Mouse (Mus musculus) intestine, embryonic 14.5 days (tissue): ENCODE data around the gene Hsf2bp. TPM values are rescaled to one million over a fixed set of nuclear protein-coding genes. Genes with fewer than 3 reads are reported as not detected.
A peak's percentile ranks its signal among the peaks of the same experiment; 100 is the strongest.

Experiments
- ATAC-seq: fragments of 200-750 bp; cut with Nextera tagmentation; replicated peaks from 2 replicates; pipeline ENCODE4 v1.8.0; 2017; ENCODE audit warnings: low read depth, moderate number of reproducible peaks, moderate TSS enrichment, moderate library complexity; ENCODE audit not compliant: low FRiP score, low TSS enrichment
- DNase-seq: peaks from one replicate; pipeline ENCODE4 v3.0.0-alpha.2; 2018; ENCODE audit warnings: low spot score
- H3K27ac ChIP-seq: fragments of 300-500 bp; sonication (generic); 2 replicates; pipeline ENCODE4 v1.5.1; 2014; ENCODE audit warnings: low read depth, mild to moderate bottlenecking, control low read depth
- H3K27me3 ChIP-seq: fragments of 300-500 bp; sonication (generic); replicated peaks from 2 replicates; pipeline ENCODE4 v1.6.1; 2014; ENCODE audit warnings: low read length, control low read depth; ENCODE audit not compliant: control insufficient read depth, insufficient read depth
- H3K36me3 ChIP-seq: fragments of 300-500 bp; sonication (generic); 2 replicates; pipeline ENCODE4 v1.6.1; 2014; ENCODE audit warnings: low read length, control low read depth; ENCODE audit not compliant: control insufficient read depth, insufficient read depth
- H3K4me1 ChIP-seq: fragments of 300-500 bp; sonication (generic); replicated peaks from 2 replicates; pipeline ENCODE4 v1.6.1; 2014; ENCODE audit warnings: low read length, control low read depth, mixed read lengths; ENCODE audit not compliant: control insufficient read depth, insufficient read depth
- H3K4me2 ChIP-seq: fragments of 300-500 bp; sonication (generic); 2 replicates; pipeline ENCODE4 v1.6.1; 2014; ENCODE audit warnings: low read length
- H3K4me3 ChIP-seq: fragments of 300-500 bp; sonication (generic); 2 replicates; pipeline ENCODE4 v1.5.1; 2014; ENCODE audit warnings: low read depth, low read length, control low read depth, mixed read lengths
- H3K9ac ChIP-seq: fragments of 300-500 bp; sonication (generic); 2 replicates; pipeline ENCODE4 v1.6.1; 2014; ENCODE audit warnings: mild to moderate bottlenecking, low read length
- H3K9me3 ChIP-seq: fragments of 300-500 bp; sonication (generic); 2 replicates; pipeline ENCODE4 v1.6.1; 2016; ENCODE audit warnings: low read length, control low read depth; ENCODE audit not compliant: control insufficient read depth
- WGBS: fragments of 180-500 bp; shearing (Covaris S2); extraction: QIAGEN DNeasy Blood & Tissue Kit; methylation state at CpG from one replicate; pipeline ENCODE4 v1.1.7; 2014; 5-methylcytosine and 5-hydroxymethylcytosine counted together
- polyA plus RNA-seq: library from polyadenylated mRNA; unstranded; fragments of >200 nt; fragmentation: Nextera tagmentation; extraction: Ambion mirVana; gene quantifications from 2 replicates; pipeline ENCODE4 v1.2.1, GENCODE M21; 2014

Hsf2bp gene
- polyA plus RNA-seq, 1 experiment from 2014 or later = 0.39 TPM

DNA sequence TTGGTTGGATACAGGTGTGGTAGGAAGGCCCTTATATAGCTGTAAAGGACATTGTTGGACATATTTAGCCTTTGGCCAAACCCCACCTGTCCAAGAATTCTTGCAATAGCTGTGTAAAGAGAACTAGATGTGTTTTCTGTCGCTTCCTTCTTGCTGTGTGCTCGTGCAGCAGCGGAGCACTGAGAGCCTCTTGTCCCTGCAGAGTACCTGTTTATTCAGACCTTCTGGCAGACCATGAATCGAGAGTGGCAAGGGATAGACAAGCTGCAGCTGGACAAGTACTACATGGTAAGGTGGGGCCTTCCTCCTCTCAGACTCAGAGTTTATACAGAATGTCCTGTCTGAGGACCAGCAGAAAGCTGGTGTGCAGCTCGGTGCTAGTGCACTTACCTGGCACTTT is 12.2 kb upstream of the Hsf2bp start:
- H3K9me3 ChIP-seq = no peaks in the 10 kb centered on the region

DNA sequence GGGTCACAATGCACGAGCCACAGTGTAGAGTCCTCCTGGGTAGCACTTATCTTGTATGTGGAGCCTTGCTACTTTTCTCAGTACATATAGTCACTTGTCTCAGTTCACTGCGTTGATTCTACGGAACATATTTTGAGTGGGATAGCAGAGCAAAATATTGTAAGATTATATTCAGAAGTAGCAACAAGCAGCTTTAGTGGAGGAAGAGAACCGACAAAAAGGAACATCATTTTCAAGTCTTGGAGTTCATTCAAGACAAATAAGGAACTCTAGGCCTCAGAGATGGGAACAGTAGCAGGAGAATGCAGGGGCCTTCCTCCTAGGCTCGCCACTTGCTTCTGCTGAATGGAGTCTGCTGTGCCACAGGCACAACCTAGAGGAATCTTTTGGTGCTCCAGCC is 10.4 kb upstream of the Hsf2bp start:
- Histone ChIP-seq H3K4me2 (no peak overlapping the region), H3K27me3 (no peaks in the 10 kb centered on the region), H3K4me3 (no peak overlapping the region), H3K27ac (no peak overlapping the region), H3K36me3 (peaks cover 54% of the 10 kb centered on the region), H3K4me1 (no peaks in the 10 kb centered on the region), H3K9ac (no peak overlapping the region), H3K9me3 (no peaks in the 10 kb centered on the region)
- DNase-seq = no peak
- WGBS = 89% methylated on average over 5 of the region's 5 CpGs
- no peak for ATAC-seq

More for the DNA sequence above, 12.2 kb upstream of the Hsf2bp start:
- Histone ChIP-seq H3K9ac (no peak overlapping the region), H3K27me3 (no peaks in the 10 kb centered on the region), H3K4me1 (no peaks in the 10 kb centered on the region), H3K4me3 (no peak overlapping the region), H3K27ac (no peak overlapping the region), H3K4me2 (no peak overlapping the region), H3K36me3 (peaks cover 73% of the 10 kb centered on the region)
- 63% methylated on average over 5 of the region's 5 CpGs for WGBS
- ATAC-seq = no peak
- no peak for DNase-seq

DNA sequence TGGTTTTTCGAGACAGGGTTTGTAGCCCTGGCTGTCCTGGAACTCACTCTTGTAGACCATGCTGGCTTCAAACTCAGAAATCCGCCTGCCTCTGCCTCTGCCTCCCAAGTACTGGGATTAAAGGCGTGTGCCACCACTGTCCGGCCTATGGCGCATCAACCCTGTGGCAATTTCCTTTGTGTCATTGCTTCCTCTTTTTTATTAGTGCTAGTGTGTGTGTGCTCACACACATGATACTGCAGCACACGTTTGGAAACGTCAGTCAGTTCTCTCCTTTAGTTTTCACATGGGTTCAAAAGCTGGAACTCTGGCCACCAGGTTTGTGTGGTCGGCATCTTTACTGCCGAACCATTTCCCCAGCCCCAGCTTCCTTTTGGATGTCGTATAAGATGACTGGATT is 4.1 kb upstream of the Hsf2bp start:
- Histone ChIP-seq H3K4me2 (no peak overlapping the region), H3K9ac (no peak overlapping the region), H3K36me3 (0 out of 2 replicates have a peak, but pooled peaks cover 4% of the 10 kb centered on the region), H3K4me3 (no peak overlapping the region), H3K27me3 (no peaks in the 10 kb centered on the region), H3K27ac (no peak overlapping the region), H3K9me3 (no peaks in the 10 kb centered on the region), H3K4me1 (peaks cover 16% of the 10 kb centered on the region)
- DNase-seq = no peak
- ATAC-seq = no peak
- 84% methylated on average over 10 of the region's 10 CpGs for WGBS

DNA sequence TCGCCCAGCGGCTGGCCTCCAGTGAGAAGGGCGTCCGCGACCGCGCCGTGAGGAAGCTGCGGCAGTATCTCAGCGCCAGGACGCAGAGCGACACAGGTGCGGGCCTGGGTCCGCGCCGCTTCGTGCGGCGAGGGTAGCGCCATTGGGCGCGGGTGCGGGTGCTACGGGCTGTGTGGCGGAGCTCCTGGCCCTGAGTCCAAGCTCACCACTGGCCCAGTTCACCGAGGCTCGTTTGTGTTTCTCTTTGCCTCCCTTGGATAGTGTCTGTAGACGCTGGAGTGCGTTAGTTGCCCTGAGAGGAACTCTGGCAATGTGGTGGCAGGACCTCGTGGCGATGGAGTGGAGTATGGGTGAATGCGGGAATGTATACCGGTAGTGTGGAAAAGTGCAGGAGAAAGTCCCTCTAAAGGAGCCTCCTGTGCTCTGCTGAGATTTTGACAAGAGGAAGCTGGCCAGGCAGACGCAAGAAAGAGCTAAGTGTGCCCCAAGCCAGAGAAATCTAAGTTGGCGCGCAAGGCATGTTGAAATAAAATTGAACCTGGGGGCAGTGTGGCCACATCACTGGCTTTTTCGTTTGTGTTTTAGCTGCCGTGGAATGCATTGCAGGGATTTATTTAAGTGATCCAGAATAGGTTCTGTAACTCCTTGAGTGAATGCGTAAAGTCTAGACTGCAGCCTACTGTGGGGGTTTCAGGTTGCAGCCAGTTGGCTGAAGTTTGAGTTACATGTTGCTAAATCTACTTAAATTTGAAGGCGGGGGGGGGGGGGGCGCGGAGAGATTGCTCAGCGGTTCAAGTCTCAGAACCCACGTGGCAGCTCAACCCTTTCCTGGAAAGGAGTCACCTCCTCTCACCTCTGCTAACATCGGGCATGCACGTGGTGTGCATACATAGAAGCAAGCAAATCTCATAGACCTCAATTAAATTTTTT is 625 bp upstream of the Hsf2bp start:
- peak overlapping the region; percentile 60 for H3K9ac ChIP-seq
- DNase-seq = peak; percentile 82
- peak overlapping the region; percentile 84; the same call in 1 of the 2 replicates for H3K27ac ChIP-seq
- under 1% methylated on average over 46 of the region's 46 CpGs for WGBS
- peak overlapping the region; percentile 74 for H3K4me2 ChIP-seq
- H3K27me3 ChIP-seq = no peaks in the 10 kb centered on the region
- ATAC-seq = peak; percentile 64; the same call in 1 of the 2 replicates
- H3K4me1 ChIP-seq = peaks cover 16% of the 10 kb centered on the region
- H3K9me3 ChIP-seq = no peaks in the 10 kb centered on the region
- peak overlapping the region; percentile 97 for H3K4me3 ChIP-seq
- 0 out of 2 replicates have a peak, but pooled peaks cover 4% of the 10 kb centered on the region for H3K36me3 ChIP-seq

DNA sequence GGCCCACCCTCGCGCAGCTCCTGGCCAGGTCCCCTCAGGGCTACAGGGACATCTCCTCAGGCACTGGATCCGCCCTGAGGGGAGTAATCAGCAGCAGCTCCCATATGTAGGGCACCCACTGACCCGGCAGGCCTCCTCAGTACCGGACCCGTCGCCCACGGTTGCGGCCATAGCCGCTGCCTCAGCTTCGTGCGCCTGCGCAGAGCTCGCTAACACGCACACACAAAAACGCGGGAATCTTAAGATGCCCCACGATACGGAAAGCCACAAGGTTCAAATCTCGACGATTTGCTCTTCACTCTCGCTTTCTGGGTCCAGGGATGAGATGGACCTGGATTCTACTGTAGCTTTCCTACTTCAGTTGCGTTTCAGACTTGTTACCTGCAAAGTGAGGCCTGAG is 1.8 kb downstream of the Hsf2bp start:
- Histone ChIP-seq H3K4me2 (no peak overlapping the region), H3K9me3 (no peaks in the 10 kb centered on the region), H3K27me3 (no peaks in the 10 kb centered on the region), H3K27ac (no peak overlapping the region), H3K9ac (no peak overlapping the region), H3K4me3 (no peak overlapping the region), H3K4me1 (peaks cover 16% of the 10 kb centered on the region), H3K36me3 (0 out of 2 replicates have a peak, but pooled peaks cover 4% of the 10 kb centered on the region)
- WGBS = 85% methylated on average over 23 of the region's 23 CpGs
- no peak for DNase-seq
- no peak for ATAC-seq

DNA sequence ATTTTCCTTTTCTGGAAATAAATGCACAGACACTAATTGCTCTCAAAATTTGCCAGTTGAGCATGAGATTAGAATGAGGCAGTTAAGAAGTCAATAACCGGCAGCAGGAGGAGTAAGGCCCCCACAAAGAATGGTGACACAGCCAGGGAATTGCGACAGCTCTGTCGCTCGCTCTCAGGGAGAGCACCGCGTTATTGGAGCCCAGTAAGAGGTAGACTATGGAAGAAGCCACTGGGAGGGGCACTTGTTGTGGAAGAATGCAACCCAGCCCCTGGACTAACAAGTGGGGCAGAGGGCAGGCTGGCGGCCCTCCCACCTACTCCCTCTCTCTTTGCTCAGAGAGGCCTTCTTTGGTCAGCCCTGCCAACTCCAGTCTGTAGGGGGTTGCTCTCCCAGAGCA is 4.5 kb downstream of the Hsf2bp start:
- DNase-seq = no peak
- ATAC-seq = no peak
- no peak overlapping the region for H3K4me2 ChIP-seq
- no peak overlapping the region for H3K9ac ChIP-seq
- H3K27me3 ChIP-seq = no peaks in the 10 kb centered on the region
- WGBS = 62% methylated on average over 7 of the region's 7 CpGs
- H3K27ac ChIP-seq = no peak overlapping the region
- H3K4me3 ChIP-seq = no peak overlapping the region
- peaks cover 4% of the 10 kb centered on the region; the same call in 1 of the 2 replicates for H3K4me1 ChIP-seq
- no peaks in the 10 kb centered on the region for H3K9me3 ChIP-seq
- H3K36me3 ChIP-seq = no peaks in the 10 kb centered on the region

DNA sequence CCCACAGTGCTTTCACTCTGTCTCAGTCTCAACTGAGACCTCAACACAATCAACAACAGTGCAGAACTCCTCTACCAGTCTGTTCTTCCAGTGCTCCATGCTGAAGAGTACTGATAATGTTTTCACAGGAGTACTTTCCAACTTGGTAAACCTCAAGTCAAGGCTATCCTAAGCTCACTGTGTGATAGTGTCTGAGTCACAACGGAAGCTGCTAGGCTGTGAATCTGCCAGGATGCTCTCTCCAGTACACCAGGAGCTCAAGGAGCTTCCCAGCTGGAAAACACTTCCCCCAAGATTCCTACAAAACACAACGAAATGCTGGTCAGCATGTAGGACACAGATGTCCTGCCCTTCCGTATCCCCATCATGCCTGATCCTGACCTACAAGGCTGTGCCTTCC is 7.8 kb downstream of the Hsf2bp start:
- H3K36me3 ChIP-seq = no peaks in the 10 kb centered on the region
- H3K9ac ChIP-seq = no peak overlapping the region
- no peaks in the 10 kb centered on the region for H3K9me3 ChIP-seq
- peaks cover 6% of the 10 kb centered on the region for H3K4me1 ChIP-seq
- 87% methylated on average over 3 of the region's 3 CpGs for WGBS
- H3K27me3 ChIP-seq = no peaks in the 10 kb centered on the region
- no peak overlapping the region for H3K4me2 ChIP-seq
- DNase-seq = no peak
- ATAC-seq = no peak
- no peak overlapping the region for H3K27ac ChIP-seq
- H3K4me3 ChIP-seq = no peak overlapping the region

DNA sequence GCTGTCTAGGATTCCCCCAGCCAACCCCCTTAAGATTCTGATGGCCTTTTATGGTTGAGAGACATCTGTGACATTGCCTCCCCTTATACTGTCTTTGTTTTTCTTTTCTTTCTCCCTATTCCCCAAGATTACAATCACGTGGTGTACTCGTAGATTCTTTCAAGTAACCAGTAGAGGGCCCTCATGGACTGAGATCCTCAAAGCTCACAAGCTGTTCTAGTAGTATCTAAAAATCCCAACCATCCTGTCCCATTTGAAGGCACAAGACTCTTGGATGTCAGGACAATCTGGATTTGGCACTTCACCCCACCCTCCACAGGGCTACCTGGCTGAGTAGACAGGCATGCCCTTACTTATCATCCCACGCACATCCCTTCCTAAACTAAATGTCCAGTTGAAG is 8.5 kb downstream of the Hsf2bp start:
- Histone ChIP-seq H3K27ac (no peak overlapping the region), H3K27me3 (no peaks in the 10 kb centered on the region), H3K4me1 (peaks cover 6% of the 10 kb centered on the region), H3K4me3 (no peak overlapping the region), H3K4me2 (no peak overlapping the region), H3K9ac (no peak overlapping the region), H3K9me3 (no peaks in the 10 kb centered on the region), H3K36me3 (no peaks in the 10 kb centered on the region)
- no peak for DNase-seq
- 26% methylated on average over 3 of the region's 3 CpGs for WGBS
- no peak; the same call in 1 of the 2 replicates for ATAC-seq

DNA sequence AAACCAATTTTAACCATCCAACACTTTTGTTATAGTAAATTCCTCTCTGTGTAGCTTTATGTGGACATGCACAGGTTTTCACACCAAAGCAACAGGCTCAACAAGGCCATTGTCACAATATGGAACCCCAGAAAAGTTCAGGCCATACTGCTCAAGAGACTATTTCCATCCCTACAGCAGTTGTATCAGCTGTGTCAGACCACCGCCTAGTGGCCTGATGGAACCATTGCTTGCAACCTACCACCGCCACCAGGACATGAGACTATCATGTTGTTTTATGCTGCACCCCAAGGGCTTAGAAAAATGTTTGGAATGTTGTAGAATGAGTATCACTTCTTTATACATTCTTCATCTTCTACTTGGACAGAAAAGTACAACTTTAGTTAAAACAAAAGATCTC is 10.8 kb downstream of the Hsf2bp start:
- WGBS = 16% methylated on average over 2 of the region's 2 CpGs
- Histone ChIP-seq H3K4me3 (no peak overlapping the region), H3K36me3 (no peaks in the 10 kb centered on the region), H3K27me3 (no peaks in the 10 kb centered on the region), H3K9ac (no peak overlapping the region), H3K4me1 (peaks cover 6% of the 10 kb centered on the region), H3K27ac (no peak overlapping the region), H3K4me2 (no peak overlapping the region), H3K9me3 (no peaks in the 10 kb centered on the region)
- peak; percentile 72 for DNase-seq
- peak; percentile 81 for ATAC-seq
